Mouse (Mus musculus): Measurements from ENCODE around the gene Abhd13. TPM values are rescaled to one million over a fixed set of nuclear protein-coding genes. Genes with fewer than 3 reads are reported as not detected.

Abhd13 gene
- polyA plus RNA-seq (2015; fragmentation: Nextera tagmentation; extraction: Ambion mirVana) = 5.2 and 5.6 TPM in 2 replicates

DNA sequence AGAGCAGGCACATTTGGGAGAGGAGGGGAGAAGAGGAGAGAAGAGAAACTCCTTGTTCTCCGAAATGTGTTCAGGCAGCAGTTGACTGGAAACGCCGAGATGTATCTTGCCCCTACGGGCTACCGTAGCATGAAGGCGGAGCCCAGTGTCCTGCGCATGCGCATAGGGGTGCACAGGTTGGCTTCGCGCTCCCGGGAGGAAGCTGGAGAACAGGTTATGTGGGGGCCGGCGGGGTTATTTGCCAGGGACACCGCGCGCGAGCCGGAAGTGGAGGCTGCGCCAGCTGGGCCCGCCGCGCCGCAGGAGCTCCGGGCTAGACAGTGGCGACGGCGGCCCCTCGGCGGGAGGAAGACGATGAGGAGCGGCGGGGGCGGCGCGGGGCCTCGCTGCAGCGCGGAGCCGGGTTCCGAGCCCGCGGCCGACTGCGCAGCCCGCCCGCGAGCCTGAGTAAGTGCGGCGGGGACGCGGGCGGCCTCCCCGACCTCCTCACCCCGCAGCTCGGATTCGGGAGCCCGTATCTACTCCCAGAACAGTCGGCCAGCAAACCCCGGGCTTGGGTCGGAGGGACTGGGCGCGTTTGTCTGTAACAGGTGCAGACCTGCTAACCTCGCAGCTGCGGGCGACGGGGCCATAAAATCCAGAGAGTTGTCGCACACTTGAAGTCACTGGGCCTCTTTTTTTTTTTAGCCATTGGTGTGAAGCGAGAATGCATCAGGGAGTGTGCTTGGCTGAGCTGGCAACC, at the start of gene Abhd13, which contains the start of gene Lig4:
Abhd13 (plus strand) TSS at position 135 of the 742 bp plus-strand sequence.
Lig4 (minus strand) TSS at position 114 of the 742 bp plus-strand sequence.
- under 1% methylated on average over 65 of the region's 68 CpGs for WGBS (ENCODE audit: insufficient replicate concordance)
- H3K4me2 ChIP-seq (ENCODE audit: low read depth, low read length) = peak within 1 kb of the TSS; percentile 69
- no peaks in the 10 kb centered on the region for H3K9me3 ChIP-seq (ENCODE audit: low read length)
- peak within 1 kb of the TSS; percentile 89 for H3K27ac ChIP-seq (ENCODE audit: low read depth)
- H3K4me3 ChIP-seq (ENCODE audit: low read depth, low read length) = peak within 1 kb of the TSS; percentile 83
- TF ChIP-seq CTCF (IDR thresholded peaks at IDR 0.05; ENCODE audit: low read depth) = no peak
- TF ChIP-seq EP300 (IDR thresholded peaks at IDR 0.05; ENCODE audit: low read depth) = no peak
- H3K27me3 ChIP-seq (ENCODE audit: insufficient read depth, low read length) = no peaks in the 10 kb centered on the region
- peak; percentile 98 for DNase-seq
- H3K4me1 ChIP-seq (ENCODE audit: insufficient read depth) = peaks cover 17% of the 10 kb centered on the region
- ATAC-seq = peak; percentile 78
- peak within 1 kb of the TSS; percentile 84 for H3K9ac ChIP-seq (replicated peaks)
- peaks cover 12% of the 10 kb centered on the region for H3K36me3 ChIP-seq (replicated peaks; ENCODE audit: insufficient read depth, low read length)

DNA sequence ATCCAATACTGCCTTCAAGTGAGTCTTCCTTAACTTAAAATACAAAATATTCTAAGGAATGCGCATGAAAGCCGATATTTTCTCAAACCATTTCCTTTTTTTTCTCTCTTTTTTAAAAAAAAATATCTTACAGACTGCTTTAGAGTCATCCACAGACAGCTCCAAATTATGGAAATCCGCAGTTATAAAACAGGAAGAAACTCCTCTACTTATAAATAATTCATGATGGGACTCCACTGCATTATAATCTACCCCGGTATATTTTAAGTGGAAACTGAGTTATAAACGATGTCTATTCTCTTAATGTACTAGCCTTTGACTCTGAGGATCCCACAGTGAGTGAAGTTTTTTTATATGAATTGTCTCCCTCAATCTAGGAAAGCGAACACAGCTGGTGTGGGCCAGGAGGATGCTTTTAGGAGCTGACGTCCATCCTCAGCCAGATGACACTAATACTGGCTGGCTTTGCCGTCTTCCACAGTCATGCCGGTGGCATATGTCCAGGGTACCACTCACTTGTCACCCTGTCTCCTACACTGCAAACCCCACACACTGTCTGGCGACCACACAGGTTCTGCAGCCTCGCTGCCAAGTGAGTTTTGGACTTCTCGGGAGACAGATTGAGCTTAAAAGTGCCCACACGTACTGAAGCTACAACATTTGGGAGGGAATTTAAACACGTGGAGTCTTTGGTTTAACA, 47.6 kb upstream of the Abhd13 start:
- ATAC-seq (no peak), DNase-seq (no peak)
- Histone ChIP-seq H3K27me3 (ENCODE audit: insufficient read depth, low read length) (no peaks in the 10 kb centered on the region), H3K9me3 (ENCODE audit: low read length) (no peaks in the 10 kb centered on the region), H3K4me3 (ENCODE audit: low read depth, low read length) (no peak overlapping the region), H3K27ac (ENCODE audit: low read depth) (no peak overlapping the region), H3K4me2 (ENCODE audit: low read depth, low read length) (no peak overlapping the region), H3K4me1 (ENCODE audit: insufficient read depth) (no peaks in the 10 kb centered on the region), H3K9ac (replicated peaks) (no peak overlapping the region), H3K36me3 (replicated peaks; ENCODE audit: insufficient read depth, low read length) (no peaks in the 10 kb centered on the region)
- WGBS (ENCODE audit: insufficient replicate concordance) = 78% methylated on average over 14 of the region's 14 CpGs
- TF ChIP-seq EP300 (IDR thresholded peaks at IDR 0.05; ENCODE audit: low read depth) = no peak
- no peak for TF ChIP-seq CTCF (IDR thresholded peaks at IDR 0.05; ENCODE audit: low read depth)

DNA sequence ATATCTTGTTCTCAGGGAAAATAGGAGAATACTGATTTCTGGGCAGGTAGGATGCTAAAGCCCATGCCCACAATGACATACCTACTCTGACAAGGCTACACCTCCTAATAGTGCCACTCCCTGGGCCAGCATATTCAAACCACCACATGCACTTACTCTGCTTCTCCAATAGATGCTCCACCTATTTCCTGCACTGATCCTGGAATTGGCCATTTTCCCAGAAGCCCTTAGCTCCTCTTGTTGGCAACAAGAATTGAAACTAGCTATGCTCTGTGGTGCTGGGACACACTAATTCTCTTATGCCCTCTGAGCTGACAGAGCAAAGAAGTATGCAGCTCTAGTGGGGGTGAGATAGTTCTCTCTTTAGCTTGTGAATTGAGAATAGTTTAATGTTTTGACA, 44.8 kb upstream of the Abhd13 start:
- no peak overlapping the region for H3K27ac ChIP-seq (ENCODE audit: low read depth)
- H3K9me3 ChIP-seq (ENCODE audit: low read length) = no peaks in the 10 kb centered on the region
- H3K4me3 ChIP-seq (ENCODE audit: low read depth, low read length) = no peak overlapping the region
- no peak for ATAC-seq
- H3K4me2 ChIP-seq (ENCODE audit: low read depth, low read length) = no peak overlapping the region
- H3K4me1 ChIP-seq (ENCODE audit: insufficient read depth) = no peaks in the 10 kb centered on the region
- H3K36me3 ChIP-seq (replicated peaks; ENCODE audit: insufficient read depth, low read length) = no peaks in the 10 kb centered on the region
- TF ChIP-seq CTCF (IDR thresholded peaks at IDR 0.05; ENCODE audit: low read depth) (no peak), EP300 (IDR thresholded peaks at IDR 0.05; ENCODE audit: low read depth) (no peak)
- no peak for DNase-seq
- no peaks in the 10 kb centered on the region for H3K27me3 ChIP-seq (ENCODE audit: insufficient read depth, low read length)
- H3K9ac ChIP-seq (replicated peaks) = no peak overlapping the region

DNA sequence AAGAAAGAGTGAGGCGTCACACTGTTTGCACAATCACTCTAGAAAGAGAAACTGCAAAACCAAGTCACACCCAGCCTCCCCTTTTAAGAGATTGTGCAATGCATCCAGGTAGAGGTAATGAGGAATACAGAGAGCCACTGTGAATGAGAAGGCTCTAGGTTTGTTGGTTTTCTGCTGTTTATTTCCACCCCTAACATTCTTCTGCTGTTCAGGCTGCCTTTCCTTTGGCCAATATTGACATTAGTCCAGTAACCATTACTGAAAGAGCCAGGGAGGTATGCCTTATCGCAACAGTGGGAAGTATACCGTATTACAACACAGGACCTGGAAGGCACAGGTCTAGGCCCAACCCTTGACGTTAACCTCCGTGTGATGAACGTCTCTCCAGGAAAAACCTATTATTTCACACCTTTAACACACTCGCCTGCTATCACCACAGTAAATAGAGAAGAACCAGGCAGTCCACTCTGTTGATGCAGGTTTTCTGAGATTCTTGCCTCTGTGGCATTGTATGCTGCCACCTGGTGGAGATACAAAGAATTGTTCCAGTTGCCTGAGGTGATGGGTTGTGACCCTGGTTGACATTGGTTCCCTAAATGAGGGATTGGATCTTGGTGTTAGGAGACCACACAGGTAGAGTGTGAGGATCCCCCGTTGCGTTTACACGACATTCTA, 42.5 kb upstream of the Abhd13 start:
- no peak overlapping the region for H3K4me3 ChIP-seq (ENCODE audit: low read depth, low read length)
- H3K27me3 ChIP-seq (ENCODE audit: insufficient read depth, low read length) = no peaks in the 10 kb centered on the region
- peak overlapping the region; percentile 13; the same call in 1 of the 2 replicates for H3K4me2 ChIP-seq (ENCODE audit: low read depth, low read length)
- no peaks in the 10 kb centered on the region for H3K4me1 ChIP-seq (ENCODE audit: insufficient read depth)
- no peaks in the 10 kb centered on the region for H3K36me3 ChIP-seq (replicated peaks; ENCODE audit: insufficient read depth, low read length)
- ATAC-seq (peak; percentile 80), DNase-seq (peak; percentile 46)
- no peaks in the 10 kb centered on the region for H3K9me3 ChIP-seq (ENCODE audit: low read length)
- WGBS (ENCODE audit: insufficient replicate concordance) = 20% methylated on average over 10 of the region's 10 CpGs
- H3K9ac ChIP-seq (replicated peaks) = no peak overlapping the region
- TF ChIP-seq CTCF (IDR thresholded peaks at IDR 0.05; ENCODE audit: low read depth) (peak; percentile 87), EP300 (IDR thresholded peaks at IDR 0.05; ENCODE audit: low read depth) (no peak)
- H3K27ac ChIP-seq (ENCODE audit: low read depth) = no peak overlapping the region

DNA sequence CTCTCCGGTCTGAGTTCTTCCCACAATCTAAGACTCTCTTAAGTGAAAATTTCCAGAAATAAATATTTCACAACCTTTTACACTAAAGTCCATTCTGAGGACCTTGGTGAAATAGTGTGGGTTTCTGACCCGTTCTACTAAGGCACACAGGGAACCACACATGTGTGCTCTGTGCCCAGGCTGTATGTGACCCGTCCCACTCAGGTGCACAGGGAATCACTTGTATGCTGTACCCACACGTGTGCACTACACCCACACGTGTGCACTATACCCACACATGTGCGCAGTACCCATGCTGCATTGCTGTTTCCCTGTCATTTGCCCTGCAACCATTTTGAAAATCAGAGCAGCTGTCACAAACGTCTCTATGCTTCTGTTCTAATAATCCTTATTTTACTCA, 41.9 kb upstream of the Abhd13 start:
- DNase-seq (no peak), ATAC-seq (no peak)
- no peaks in the 10 kb centered on the region for H3K36me3 ChIP-seq (replicated peaks; ENCODE audit: insufficient read depth, low read length)
- H3K4me1 ChIP-seq (ENCODE audit: insufficient read depth) = no peaks in the 10 kb centered on the region
- H3K4me2 ChIP-seq (ENCODE audit: low read depth, low read length) = no peak overlapping the region
- H3K9ac ChIP-seq (replicated peaks) = no peak overlapping the region
- no peaks in the 10 kb centered on the region for H3K27me3 ChIP-seq (ENCODE audit: insufficient read depth, low read length)
- H3K4me3 ChIP-seq (ENCODE audit: low read depth, low read length) = no peak overlapping the region
- TF ChIP-seq EP300 (IDR thresholded peaks at IDR 0.05; ENCODE audit: low read depth) (no peak), CTCF (IDR thresholded peaks at IDR 0.05; ENCODE audit: low read depth) (no peak)
- WGBS (ENCODE audit: insufficient replicate concordance) = 58% methylated on average over 7 of the region's 7 CpGs
- no peaks in the 10 kb centered on the region for H3K9me3 ChIP-seq (ENCODE audit: low read length)
- no peak overlapping the region for H3K27ac ChIP-seq (ENCODE audit: low read depth)

Data from liver, postnatal 0 days (tissue).